Mouse (Mus musculus): Measurements from ENCODE around the gene Krtap3-1. TPM values are rescaled to one million over a fixed set of nuclear protein-coding genes. Genes with fewer than 3 reads are reported as not detected.
"Not testable (repeated sequence)": the region's sequence is repeated elsewhere in the genome, so short reads cannot be mapped to it uniquely, and the experiment has no call there.

Gene Krtap3-1
- polyA plus RNA-seq (2015; fragmentation: Nextera tagmentation; extraction: Ambion mirVana): not detected in 2 replicates

GRCm38 (mm10) chr11:99566530-99566929 lies at the start of gene Krtap3-1:
Gene Krtap3-1 (minus strand): TSS chr11:99566630.
- no peak for ATAC-seq (ENCODE audit: insufficient read depth, low FRiP score, low read depth)
- Histone ChIP-seq H3K9ac (no peak within 1 kb of the TSS), H3K36me3 (no peaks in the 10 kb centered on the region), H3K4me3 (replicated peaks) (no peak within 1 kb of the TSS), H3K27me3 (replicated peaks) (no peaks in the 10 kb centered on the region), H3K4me2 (no peak within 1 kb of the TSS), H3K4me1 (no peaks in the 10 kb centered on the region), H3K27ac (no peak within 1 kb of the TSS), H3K9me3 (no peaks in the 10 kb centered on the region)
- WGBS: 85% methylated on average over 7 of the region's 7 CpGs

GRCm38 (mm10) chr11:99614796-99615363 lies 48.5 kb upstream of the Krtap3-1 start, which contains the start of gene Krtap2-4:
Gene Krtap2-4 (minus strand): TSS chr11:99614846.
- WGBS: 67% methylated on average over 3 of the region's 3 CpGs
- no peak within 1 kb of the TSS for H3K9ac ChIP-seq
- no peaks in the 10 kb centered on the region for H3K4me1 ChIP-seq
- no peak within 1 kb of the TSS for H3K4me3 ChIP-seq (replicated peaks)
- H3K27me3 ChIP-seq (replicated peaks): no peaks in the 10 kb centered on the region
- H3K4me2 ChIP-seq: no peak within 1 kb of the TSS
- H3K27ac ChIP-seq: no peak within 1 kb of the TSS
- ATAC-seq (ENCODE audit: insufficient read depth, low FRiP score, low read depth): no peak
- H3K36me3 ChIP-seq: no peaks in the 10 kb centered on the region
- H3K9me3 ChIP-seq: no peaks in the 10 kb centered on the region

- not testable (repeated sequence) for ATAC-seq (ENCODE audit: insufficient read depth, low FRiP score, low read depth); H3K4me3 ChIP-seq (replicated peaks); H3K4me1 ChIP-seq; H3K9me3 ChIP-seq; H3K36me3 ChIP-seq; H3K27ac ChIP-seq; H3K27me3 ChIP-seq (replicated peaks); H3K4me2 ChIP-seq; H3K9ac ChIP-seq
- 63% methylated on average over 1 of the region's 2 CpGs for WGBS
These were observed 43.7 kb upstream of the Krtap3-1 start, which contains the start of gene Gm11937 for GRCm38 (mm10) chr11:99610089-99610488. Gene Gm11937 (minus strand): TSS chr11:99610189.

GRCm38 (mm10) chr11:99609126-99609525 lies 42.7 kb upstream of the Krtap3-1 start:
- ATAC-seq (ENCODE audit: insufficient read depth, low FRiP score, low read depth): no peak
- Histone ChIP-seq H3K27ac (no peak overlapping the region), H3K4me3 (replicated peaks) (no peak overlapping the region), H3K4me1 (no peaks in the 10 kb centered on the region), H3K9me3 (no peaks in the 10 kb centered on the region), H3K9ac (no peak overlapping the region), H3K27me3 (replicated peaks) (no peaks in the 10 kb centered on the region), H3K36me3 (no peaks in the 10 kb centered on the region), H3K4me2 (no peak overlapping the region)
- WGBS: 63% methylated on average over 1 of the region's 1 CpGs

GRCm38 (mm10) chr11:99603208-99603607 lies 36.8 kb upstream of the Krtap3-1 start, which contains the start of gene Gm11938:
Gene Gm11938 (minus strand): TSS chr11:99603308.
- not testable (repeated sequence) for H3K4me1 ChIP-seq; H3K27me3 ChIP-seq (replicated peaks); H3K9me3 ChIP-seq; H3K4me3 ChIP-seq (replicated peaks); H3K9ac ChIP-seq; H3K4me2 ChIP-seq; ATAC-seq (ENCODE audit: insufficient read depth, low FRiP score, low read depth); H3K36me3 ChIP-seq; H3K27ac ChIP-seq
- WGBS: 48% methylated on average over 1 of the region's 1 CpGs

- H3K4me2 ChIP-seq; ATAC-seq (ENCODE audit: insufficient read depth, low FRiP score, low read depth); H3K36me3 ChIP-seq; H3K4me1 ChIP-seq; H3K27me3 ChIP-seq (replicated peaks); H3K9ac ChIP-seq; H3K9me3 ChIP-seq; H3K4me3 ChIP-seq (replicated peaks); H3K27ac ChIP-seq: not testable (repeated sequence)
- 72% methylated on average over 6 of the region's 6 CpGs for WGBS
These were observed 31.3 kb upstream of the Krtap3-1 start, which contains the start of gene Krtap9-3 for GRCm38 (mm10) chr11:99597742-99598141. Gene Krtap9-3 (minus strand): TSS chr11:99598105.

- H3K4me1 ChIP-seq: no peaks in the 10 kb centered on the region
- ATAC-seq (ENCODE audit: insufficient read depth, low FRiP score, low read depth): no peak
- no peaks in the 10 kb centered on the region for H3K36me3 ChIP-seq
- no peak within 1 kb of the TSS for H3K9ac ChIP-seq
- no peak within 1 kb of the TSS for H3K4me2 ChIP-seq
- H3K9me3 ChIP-seq: no peaks in the 10 kb centered on the region
- no peak within 1 kb of the TSS for H3K27ac ChIP-seq
- no peak within 1 kb of the TSS for H3K4me3 ChIP-seq (replicated peaks)
- WGBS: 81% methylated on average over 6 of the region's 6 CpGs
- no peaks in the 10 kb centered on the region for H3K27me3 ChIP-seq (replicated peaks)
These were observed 24.6 kb upstream of the Krtap3-1 start, which contains the start of gene Krtap1-3 for GRCm38 (mm10) chr11:99590981-99591380. Gene Krtap1-3 (minus strand): TSS chr11:99591339.

GRCm38 (mm10) chr11:99585096-99585495 lies 18.7 kb upstream of the Krtap3-1 start:
- H3K9ac ChIP-seq: no peak overlapping the region
- H3K27ac ChIP-seq: no peak overlapping the region
- WGBS: 81% methylated on average over 7 of the region's 7 CpGs
- no peaks in the 10 kb centered on the region for H3K4me1 ChIP-seq
- no peak overlapping the region for H3K4me3 ChIP-seq (replicated peaks)
- no peaks in the 10 kb centered on the region for H3K36me3 ChIP-seq
- no peaks in the 10 kb centered on the region for H3K9me3 ChIP-seq
- no peak for ATAC-seq (ENCODE audit: insufficient read depth, low FRiP score, low read depth)
- no peak overlapping the region for H3K4me2 ChIP-seq
- H3K27me3 ChIP-seq (replicated peaks): no peaks in the 10 kb centered on the region

GRCm38 (mm10) chr11:99583245-99583704 lies 16.8 kb upstream of the Krtap3-1 start, which contains the start of gene Krtap1-4:
Gene Krtap1-4 (minus strand): TSS chr11:99583654.
- Histone ChIP-seq H3K27ac (no peak within 1 kb of the TSS), H3K9me3 (no peaks in the 10 kb centered on the region), H3K4me3 (replicated peaks) (no peak within 1 kb of the TSS), H3K27me3 (replicated peaks) (no peaks in the 10 kb centered on the region), H3K4me2 (no peak within 1 kb of the TSS), H3K4me1 (no peaks in the 10 kb centered on the region), H3K36me3 (no peaks in the 10 kb centered on the region), H3K9ac (no peak within 1 kb of the TSS)
- 77% methylated on average over 5 of the region's 5 CpGs for WGBS
- no peak for ATAC-seq (ENCODE audit: insufficient read depth, low FRiP score, low read depth)

GRCm38 (mm10) chr11:99581564-99581963 lies 15.1 kb upstream of the Krtap3-1 start:
- H3K27me3 ChIP-seq (replicated peaks): no peaks in the 10 kb centered on the region
- no peak overlapping the region for H3K4me2 ChIP-seq
- H3K9ac ChIP-seq: no peak overlapping the region
- 81% methylated on average over 6 of the region's 6 CpGs for WGBS
- no peak for ATAC-seq (ENCODE audit: insufficient read depth, low FRiP score, low read depth)
- no peaks in the 10 kb centered on the region for H3K36me3 ChIP-seq
- H3K4me3 ChIP-seq (replicated peaks): no peak overlapping the region
- no peaks in the 10 kb centered on the region for H3K9me3 ChIP-seq
- H3K4me1 ChIP-seq: no peaks in the 10 kb centered on the region
- H3K27ac ChIP-seq: no peak overlapping the region

GRCm38 (mm10) chr11:99581051-99581450 lies 14.6 kb upstream of the Krtap3-1 start:
- Histone ChIP-seq H3K27ac (no peak overlapping the region), H3K4me3 (replicated peaks) (no peak overlapping the region), H3K9ac (no peak overlapping the region), H3K4me2 (no peak overlapping the region), H3K36me3 (no peaks in the 10 kb centered on the region), H3K4me1 (no peaks in the 10 kb centered on the region), H3K9me3 (no peaks in the 10 kb centered on the region), H3K27me3 (replicated peaks) (no peaks in the 10 kb centered on the region)
- 92% methylated on average over 5 of the region's 5 CpGs for WGBS
- ATAC-seq (ENCODE audit: insufficient read depth, low FRiP score, low read depth): no peak

GRCm38 (mm10) chr11:99580636-99581035 lies 14.2 kb upstream of the Krtap3-1 start, which contains the start of gene Krtap1-5:
Gene Krtap1-5 (minus strand): TSS chr11:99581016.
- H3K9me3 ChIP-seq: no peaks in the 10 kb centered on the region
- no peak within 1 kb of the TSS for H3K27ac ChIP-seq
- H3K4me3 ChIP-seq (replicated peaks): no peak within 1 kb of the TSS
- no peaks in the 10 kb centered on the region for H3K27me3 ChIP-seq (replicated peaks)
- no peaks in the 10 kb centered on the region for H3K36me3 ChIP-seq
- ATAC-seq (ENCODE audit: insufficient read depth, low FRiP score, low read depth): no peak
- no peaks in the 10 kb centered on the region for H3K4me1 ChIP-seq
- 80% methylated on average over 6 of the region's 6 CpGs for WGBS
- no peak within 1 kb of the TSS for H3K9ac ChIP-seq
- no peak within 1 kb of the TSS for H3K4me2 ChIP-seq

Measured in stomach, embryonic 15.5 days (tissue).